Mouse (Mus musculus): Measurements from ENCODE around the gene Cckar.

Gene Cckar

GRCm38 (mm10) chr5:53672352-53672751 is 35.2 kb downstream of the Cckar start:
- DNase-seq (ENCODE audit: low spot score in 2 of 2): peak; percentile 11 to 19

- no peak for DNase-seq (ENCODE audit: low spot score in 2 of 2)
Measured at GRCm38 (mm10) chr5:53671507-53671906, 36.0 kb downstream of the Cckar start.

GRCm38 (mm10) chr5:53670321-53670938 is 37.1 kb downstream of the Cckar start:
- no peak for DNase-seq (ENCODE audit: low spot score in 2 of 2)

GRCm38 (mm10) chr5:53668021-53668420 is 39.5 kb downstream of the Cckar start:
- DNase-seq (ENCODE audit: low spot score in 2 of 2): no peak

- DNase-seq (ENCODE audit: low spot score in 2 of 2): no peak
Measured at GRCm38 (mm10) chr5:53663665-53664064, 43.8 kb downstream of the Cckar start.

DNA sequence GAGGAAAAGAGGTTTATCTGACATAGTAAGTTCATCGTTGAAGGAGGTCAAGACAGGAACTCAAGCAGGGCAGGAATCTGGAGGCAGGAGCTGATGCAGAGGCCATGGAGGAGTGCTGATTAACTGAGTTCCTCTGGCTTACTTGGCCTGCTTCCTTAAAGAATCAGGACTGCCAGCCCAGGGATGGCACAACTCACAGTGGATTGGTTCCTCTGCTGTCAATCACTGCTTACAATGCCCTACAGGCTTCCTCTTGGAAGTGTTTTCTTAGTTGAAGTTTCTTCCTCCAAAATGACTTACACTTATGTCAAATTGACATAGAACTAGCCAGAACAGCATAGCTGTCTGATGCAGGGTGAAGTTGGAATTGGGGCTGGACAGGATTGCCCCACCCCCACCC is 45.1 kb downstream of the Cckar start:
- DNase-seq (ENCODE audit: low spot score in 2 of 2): no peak

- DNase-seq (ENCODE audit: low spot score in 2 of 2): no peak
Measured at GRCm38 (mm10) chr5:53661508-53661907, 46.0 kb downstream of the Cckar start.

GRCm38 (mm10) chr5:53657925-53658324 is 49.6 kb downstream of the Cckar start:
- no peak for DNase-seq (ENCODE audit: low spot score in 2 of 2)

DNA sequence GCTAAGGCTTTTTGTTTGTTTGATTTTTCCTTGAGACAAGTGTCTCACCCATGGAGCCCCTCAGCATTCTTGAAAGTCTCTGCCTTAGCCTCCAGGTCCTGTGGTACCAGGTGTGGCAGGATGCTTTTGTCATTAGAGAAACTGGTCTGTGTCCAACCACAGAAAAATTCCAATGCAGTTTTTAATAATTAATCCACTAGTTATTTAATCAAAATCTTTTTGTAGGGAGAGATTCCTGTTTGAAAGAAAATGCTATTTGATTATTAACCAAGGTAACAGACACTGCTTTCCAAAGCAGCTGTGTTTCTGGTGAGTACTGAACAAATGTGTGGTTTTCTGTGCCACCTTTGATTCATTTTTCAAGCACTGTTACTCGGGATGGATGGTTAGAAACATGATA is 50.9 kb downstream of the Cckar start:
- no peak for DNase-seq (ENCODE audit: low spot score in 2 of 2)

All from spleen, postnatal 36 days (tissue).